Mouse (Mus musculus) cerebellum, adult 2 months (tissue): Measurements from ENCODE around the gene Klhdc7b.

Experiments
- CTCF ChIP-seq: fragments of 200-500 bp; IDR thresholded peaks from 2 replicates; pipeline ENCODE4 v1.5.1; 2011; ENCODE audit warnings: low read depth, mild to moderate bottlenecking, control low read depth, low read length, moderate library complexity, borderline replicate concordance; ENCODE audit not compliant: insufficient read depth
- POLR2A ChIP-seq: fragments of 200-500 bp; IDR thresholded peaks from 2 replicates; pipeline ENCODE4 v1.6.1; 2011; ENCODE audit warnings: low read length, control low read depth, borderline replicate concordance; ENCODE audit not compliant: insufficient read depth

DNA sequence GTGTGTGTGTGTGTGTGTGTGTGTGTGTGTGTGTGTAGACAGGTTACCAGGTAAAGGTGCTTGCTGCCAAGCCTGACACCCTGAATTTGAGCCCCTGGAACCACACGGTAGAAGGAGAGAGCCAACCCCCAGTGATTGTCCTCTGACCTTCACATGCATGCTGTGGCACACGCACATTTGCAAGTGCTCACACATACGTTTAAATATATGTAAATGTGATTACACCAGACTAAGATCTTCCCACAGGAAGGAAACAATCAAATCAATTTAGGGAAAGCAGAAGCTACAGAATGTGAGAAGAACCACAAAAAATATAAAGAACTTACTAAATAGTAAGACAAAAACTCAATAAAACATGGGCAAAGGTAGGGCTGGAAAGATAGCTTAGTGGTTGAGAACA, 44.6 kb upstream of the Klhdc7b start:
- TF ChIP-seq CTCF (no peak), POLR2A (no peak)
